Mouse (Mus musculus): ENCODE measurements at regions not wholly inside any gene's neighbourhood (a gene's known extent, or its start where the extent isn't known, plus 50 kb on each side); places are given as distances from the start of the nearest gene placed in this dataset.

DNA sequence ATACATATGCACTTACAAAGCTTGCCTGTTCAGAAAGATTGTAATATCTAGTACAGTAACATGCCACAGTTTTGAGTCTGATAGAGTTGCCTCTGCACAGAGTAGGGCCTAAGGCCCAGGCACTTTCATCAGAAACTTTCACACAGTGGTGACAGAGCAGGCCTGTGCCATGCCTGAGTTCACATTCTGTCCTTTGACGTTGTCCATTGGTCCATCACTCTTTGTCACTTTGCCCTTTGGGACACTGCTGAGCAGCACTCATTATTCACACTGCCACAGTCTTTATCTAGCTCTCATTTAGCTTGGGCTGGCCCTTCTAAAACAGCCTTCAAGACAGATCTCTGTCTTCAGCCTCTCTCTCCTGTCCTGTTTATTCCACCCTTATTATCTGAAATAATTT, 1055.0 kb downstream of the Fam19a2 start:
- no peak for DNase-seq (ENCODE audit: low spot score in 2 of 2)

GRCm38 (mm10) chr10:124320191-124321110, 1056.7 kb downstream of the Fam19a2 start:
- no peak for DNase-seq (ENCODE audit: low spot score in 2 of 2)

DNA sequence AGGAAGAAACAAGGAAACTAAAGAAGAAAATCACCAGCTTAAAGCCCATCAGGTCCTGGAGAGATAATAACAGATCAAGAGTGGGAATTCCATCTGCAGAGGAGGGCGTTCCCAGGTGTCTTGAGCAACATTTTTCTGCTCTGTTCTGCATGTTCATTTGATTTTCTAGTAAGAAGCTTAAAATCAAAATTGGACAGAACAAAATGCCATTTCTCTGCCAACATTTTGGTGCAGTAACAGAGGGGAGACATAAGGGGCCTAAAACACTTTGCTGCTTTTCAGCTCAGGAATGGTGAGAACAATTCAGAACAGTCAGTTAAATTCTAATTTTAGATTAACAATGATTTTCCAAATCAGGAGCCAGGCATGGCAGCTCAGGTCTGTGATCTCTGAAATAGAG, 1056.8 kb downstream of the Slc16a7 start:
- peak; percentile 5 to 13 for DNase-seq (ENCODE audit: low spot score in 2 of 2)

DNA sequence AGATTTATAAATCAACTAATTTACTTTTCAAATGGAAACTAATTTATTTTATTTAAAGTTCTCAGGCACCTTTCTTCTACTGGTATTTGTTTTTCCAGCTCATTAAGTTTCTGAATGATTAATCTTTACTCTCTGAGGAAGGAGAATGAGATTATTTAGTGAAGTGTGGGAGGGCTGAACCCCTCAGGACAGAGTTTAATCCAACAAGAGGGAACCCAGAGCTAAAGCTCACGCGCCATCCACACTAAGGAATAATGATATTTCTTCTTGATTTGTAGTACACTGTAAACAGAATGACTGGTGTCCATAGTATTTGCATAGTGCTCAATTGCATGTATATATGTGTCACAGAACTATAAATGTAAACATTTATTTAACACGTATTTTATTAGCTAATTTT, 1050.3 kb downstream of the Slc16a7 start:
- DNase-seq (ENCODE audit: low spot score in 2 of 2): no peak

GRCm38 (mm10) chr10:124349300-124349699, 1040.0 kb downstream of the Slc16a7 start:
- DNase-seq (ENCODE audit: low spot score in 2 of 2): peak; percentile 17 to 28

DNA sequence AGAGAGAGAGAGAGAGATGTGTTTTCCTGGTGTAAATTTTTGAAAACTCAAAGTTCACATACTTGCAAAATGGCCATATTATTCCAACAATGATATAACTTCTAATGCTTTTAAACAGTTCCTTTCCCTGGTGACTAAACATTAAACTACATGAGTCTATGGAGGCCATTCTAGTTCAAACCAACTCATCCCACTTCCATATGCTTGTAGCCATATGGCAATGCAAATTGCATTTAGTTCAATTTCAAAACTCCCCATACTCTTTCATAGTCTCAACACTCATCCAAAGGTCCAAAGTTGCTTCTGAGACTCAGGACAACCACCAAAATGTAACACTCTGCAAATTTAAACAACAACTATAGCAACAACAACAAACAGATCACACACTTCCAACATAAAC, 1026.5 kb downstream of the Slc16a7 start:
- no peak for DNase-seq (ENCODE audit: low spot score in 2 of 2)

DNA sequence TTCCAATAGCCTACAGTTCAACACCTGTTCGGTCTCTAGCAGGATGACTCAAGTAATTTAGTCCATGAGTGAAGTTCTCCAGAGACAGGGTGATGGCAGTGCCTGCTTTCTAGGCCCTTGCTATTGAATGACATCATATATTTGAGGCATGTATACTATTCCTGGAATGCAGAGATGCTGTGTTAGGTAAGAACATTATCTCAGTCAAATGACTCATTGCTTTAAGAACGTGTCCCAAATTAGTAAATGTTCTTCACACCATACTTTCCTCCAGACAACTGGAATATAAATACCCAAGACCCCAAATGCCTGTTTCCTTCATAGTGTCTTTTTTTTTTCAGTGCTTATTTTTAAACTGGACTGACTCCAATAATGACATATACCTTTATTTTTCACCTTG, 1018.3 kb downstream of the Slc16a7 start:
- DNase-seq (ENCODE audit: low spot score in 2 of 2): no peak

DNA sequence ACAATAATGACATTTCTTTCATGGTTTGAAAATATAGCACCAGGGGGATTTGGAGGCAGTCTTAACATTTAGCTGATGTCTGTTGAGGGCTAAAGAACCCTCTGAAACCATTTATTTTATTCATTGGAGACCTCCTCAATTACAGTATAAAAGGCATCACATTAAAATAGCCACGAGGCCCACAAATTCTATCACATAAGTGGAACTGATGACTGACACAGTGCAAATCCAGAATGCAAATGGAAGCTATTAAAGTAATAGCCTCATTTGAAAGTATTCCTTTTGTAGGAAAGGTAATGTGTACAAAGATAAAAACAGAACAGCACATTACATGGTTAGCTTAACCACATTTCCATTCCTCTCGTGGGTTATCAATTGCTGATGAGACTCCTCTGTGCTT, 986.6 kb downstream of the Slc16a7 start:
- DNase-seq (ENCODE audit: low spot score in 2 of 2): no peak

- no peak for DNase-seq (ENCODE audit: low spot score in 2 of 2)
Observed at GRCm38 (mm10) chr10:124409633-124410032, 979.6 kb downstream of the Slc16a7 start.

DNA sequence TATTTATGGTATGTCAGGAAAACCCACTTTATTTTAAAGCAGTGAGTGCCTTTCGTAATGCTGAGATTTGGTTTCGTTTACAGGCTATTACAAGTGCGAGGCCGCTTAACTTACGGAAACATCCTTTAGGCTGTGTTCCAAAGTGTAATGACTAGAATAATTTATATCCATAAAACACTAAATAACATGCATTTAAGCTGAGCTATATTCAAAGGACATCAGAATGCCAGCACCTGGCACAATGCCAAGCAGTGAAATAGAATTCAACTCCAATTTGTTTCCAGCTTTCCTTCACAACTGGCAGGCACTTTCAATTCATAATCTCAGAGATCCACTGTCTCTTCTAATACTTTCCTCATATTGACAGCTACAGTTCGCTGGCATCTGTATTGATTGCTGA, 972.7 kb downstream of the Slc16a7 start:
- peak; percentile 3 to 9 for DNase-seq (ENCODE audit: low spot score in 2 of 2)

- DNase-seq (ENCODE audit: low spot score in 2 of 2): no peak
Observed at GRCm38 (mm10) chr10:124423418-124423817, 965.8 kb downstream of the Slc16a7 start.

Data from layer of hippocampus, postnatal 10 days (tissue).